Mouse (Mus musculus) testis, adult 2 months (tissue): ENCODE data around the gene Bcat1.

Experiments
- CTCF ChIP-seq: fragments of 200-500 bp; IDR thresholded peaks from 2 replicates; pipeline ENCODE4 v1.5.1; 2012; ENCODE audit warnings: low read depth, mild to moderate bottlenecking, inconsistent platforms, low read length, moderate library complexity; ENCODE audit not compliant: control insufficient read depth, insufficient read depth, insufficient replicate concordance
- POLR2A ChIP-seq: fragments of 200-500 bp; IDR thresholded peaks from 2 replicates; pipeline ENCODE4 v1.6.1; 2012; ENCODE audit warnings: low read depth, mild to moderate bottlenecking, inconsistent platforms, low read length, moderate library complexity; ENCODE audit not compliant: control insufficient read depth

DNA sequence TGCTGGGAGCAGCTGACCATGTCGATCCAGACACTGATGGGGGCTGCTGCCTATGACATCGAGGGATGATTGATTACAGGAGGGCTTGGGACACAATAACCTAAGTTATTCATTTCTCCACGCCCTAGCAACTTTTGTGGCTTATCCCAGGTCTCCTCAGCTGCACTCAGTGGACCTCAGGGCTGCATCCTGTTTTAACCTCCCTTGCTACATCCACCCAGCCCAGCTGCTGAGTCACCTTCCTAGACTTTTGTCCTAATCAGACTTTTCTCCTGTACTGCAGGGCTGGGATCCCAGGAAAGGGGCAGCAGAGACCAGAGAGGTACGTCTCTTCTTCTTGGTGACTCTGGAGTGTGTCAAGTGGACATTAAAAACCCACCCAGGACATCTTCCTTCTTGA lies 19.9 kb downstream of the Bcat1 start:
- no peak for TF ChIP-seq CTCF
- no peak for TF ChIP-seq POLR2A
